Mouse (Mus musculus) ES-E14 (cell line): ENCODE results near the gene Setd1a. TPM values are rescaled to one million over a fixed set of nuclear protein-coding genes. Genes with fewer than 3 reads are reported as not detected.

Experiments used
- DNase-seq: peaks from one replicate; pipeline ENCODE4 v3.0.0-alpha.2; 2013; ENCODE audit warnings: low read depth, low spot score
- H3K27ac ChIP-seq: 2 replicates; pipeline ENCODE4 v1.5.1; 2012; ENCODE audit warnings: low read depth, mild to moderate bottlenecking, low read length, moderate library complexity, mixed read lengths; ENCODE audit not compliant: poor library complexity, insufficient read depth, severe bottlenecking
- H3K36me3 ChIP-seq: 2 replicates; pipeline ENCODE4 v1.6.1; 2012; ENCODE audit warnings: mild to moderate bottlenecking, low read length, moderate library complexity, mixed read lengths; ENCODE audit not compliant: control insufficient read depth, poor library complexity, insufficient read depth, severe bottlenecking
- H3K4me1 ChIP-seq, 2 experiments: fragments of 150-350 bp in 1 of 2; sonication (generic) in 1 of 2; 2 replicates each; pipeline ENCODE4 v1.6.1; 2012; ENCODE audit warnings: low read length in 2 of 2, mild to moderate bottlenecking in 1 of 2, mixed read lengths in 1 of 2; ENCODE audit not compliant: control insufficient read depth in 2 of 2, insufficient read depth in 2 of 2, poor library complexity in 1 of 2
- H3K4me3 ChIP-seq, 2 experiments: fragments of 150-350 bp in 1 of 2; sonication (generic) in 1 of 2; 2 replicates each; pipeline ENCODE4 v1.5.1; 2012; ENCODE audit warnings: low read length in 2 of 2, low read depth in 1 of 2, mild to moderate bottlenecking in 1 of 2, mixed read lengths in 1 of 2; ENCODE audit not compliant: insufficient read depth in 1 of 2, poor library complexity in 1 of 2, severe bottlenecking in 1 of 2
- H3K9ac ChIP-seq: 2 replicates; pipeline ENCODE4 v1.6.1; 2012; ENCODE audit warnings: low read depth, mild to moderate bottlenecking, low read length, mixed read lengths; ENCODE audit not compliant: poor library complexity, insufficient read depth, severe bottlenecking
- H3K9me3 ChIP-seq: fragments of 150-350 bp; sonication (generic); 2 replicates; pipeline ENCODE4 v1.6.1; 2012; ENCODE audit warnings: low read depth, mild to moderate bottlenecking, low read length; ENCODE audit not compliant: control insufficient read depth, insufficient read depth
- CHD2 ChIP-seq: IDR thresholded peaks from 2 replicates; pipeline ENCODE4 v1.6.1; 2014; ENCODE audit warnings: mild to moderate bottlenecking, low read depth, low read length, inconsistent platforms
- HCFC1 ChIP-seq: IDR thresholded peaks from 2 replicates; pipeline ENCODE4 v1.6.1; 2012; ENCODE audit warnings: low read length, inconsistent platforms, borderline replicate concordance; ENCODE audit not compliant: insufficient read depth
- MAFK ChIP-seq: IDR thresholded peaks from 2 replicates; pipeline ENCODE4 v1.6.1; 2014; ENCODE audit warnings: mild to moderate bottlenecking, low read depth, low read length, inconsistent platforms; ENCODE audit not compliant: insufficient read depth
- ZC3H11A ChIP-seq: IDR thresholded peaks from 2 replicates; pipeline ENCODE4 v1.6.1; 2012; ENCODE audit warnings: low read depth, mild to moderate bottlenecking, inconsistent platforms, low read length, borderline replicate concordance
- ZNF384 ChIP-seq: IDR thresholded peaks from 2 replicates; pipeline ENCODE4 v1.6.1; 2012; ENCODE audit warnings: low read depth, low read length, inconsistent platforms
- in situ Hi-C, 2 experiments: fragments of 600-800 bp; cut with MboI; formaldehyde crosslinking; loops; one replicate each; pipeline ENCODE4 v1.15.1; 2025; ENCODE audit warnings: low sequenced_read_pairs in 2 of 2, inconsistent platforms in 1 of 2; ENCODE audit not compliant: unreplicated experiment in 2 of 2
- total RNA-seq: library from RNA; depleted of rRNA; stranded (reverse); fragments of 300-350 nt; gene quantifications from 2 replicates; pipeline ENCODE4 v1.2.3, GENCODE M21; 2012

The Setd1a gene
- total RNA-seq, 1 experiment: 22.6 TPM

DNA sequence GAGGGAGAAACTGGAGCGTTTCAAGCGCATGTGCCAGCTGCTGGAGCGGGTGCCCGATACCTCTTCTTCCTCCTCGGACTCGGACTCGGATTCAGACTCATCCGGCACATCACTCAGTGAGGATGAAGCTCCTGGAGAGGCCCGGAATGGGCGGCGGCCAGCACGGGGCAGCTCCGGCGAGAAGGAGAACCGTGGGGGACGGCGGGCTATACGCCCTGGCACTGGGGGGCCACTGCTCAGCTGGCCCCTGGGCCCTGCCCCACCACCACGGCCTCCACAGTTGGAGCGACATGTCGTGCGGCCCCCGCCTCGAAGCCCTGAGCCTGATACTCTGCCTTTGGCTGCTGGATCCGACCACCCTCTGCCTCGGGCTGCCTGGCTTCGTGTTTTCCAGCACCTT is 24.4 kb upstream of the Setd1a start:
- TF ChIP-seq MAFK (no peak), CHD2 (no peak), HCFC1 (no peak)
- in situ Hi-C loops: no loop called here
- Histone ChIP-seq H3K4me1 (peaks cover 3 to 41% of the 10 kb centered on the region in 2 experiments), H3K9ac (peak overlapping the region; percentile 20), H3K36me3 (peaks cover 81% of the 10 kb centered on the region), H3K27ac (no peak overlapping the region), H3K4me3 (peak overlapping the region in 1 of 2 experiments; percentile 49; a peak in 2 of 4 replicates), H3K9me3 (no peaks in the 10 kb centered on the region)
- DNase-seq: no peak

DNA sequence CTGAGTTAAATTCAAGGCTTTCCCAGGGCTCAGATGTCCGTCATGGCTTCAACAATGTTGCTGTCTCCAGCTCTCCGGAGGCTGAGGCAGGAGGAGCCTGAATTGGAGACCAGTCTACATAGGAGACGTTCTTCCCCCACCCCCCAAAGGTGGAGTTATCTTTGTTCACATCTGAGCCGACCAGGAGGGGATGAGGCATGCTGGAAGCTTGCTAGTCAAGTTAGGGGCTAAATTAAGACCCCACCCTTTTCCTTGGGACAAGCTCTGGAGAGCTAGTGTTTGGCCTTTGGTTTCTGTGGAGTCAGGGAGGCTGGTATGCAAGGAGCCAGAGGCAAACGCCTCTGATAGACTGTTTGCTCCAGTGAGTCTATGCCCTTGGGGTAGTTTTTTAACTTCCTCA is 23.3 kb upstream of the Setd1a start:
- H3K9ac ChIP-seq: no peak overlapping the region
- no peak overlapping the region for H3K27ac ChIP-seq
- no peaks in the 10 kb centered on the region for H3K9me3 ChIP-seq
- no peak for DNase-seq
- in situ Hi-C loops: no loop called here
- H3K4me3 ChIP-seq: no peak overlapping the region
- H3K4me1 ChIP-seq: peaks cover 3 to 41% of the 10 kb centered on the region in 2 experiments
- H3K36me3 ChIP-seq: peaks cover 90% of the 10 kb centered on the region
- TF ChIP-seq CHD2 (no peak), MAFK (no peak), ZNF384 (no peak), ZC3H11A (no peak), HCFC1 (no peak)

GRCm38 (mm10) chr7:127753741-127754140 is 22.7 kb upstream of the Setd1a start:
- peaks cover 3 to 41% of the 10 kb centered on the region in 2 experiments for H3K4me1 ChIP-seq
- no peak for TF ChIP-seq MAFK
- H3K36me3 ChIP-seq: peaks cover 88% of the 10 kb centered on the region
- no peak overlapping the region for H3K4me3 ChIP-seq
- no peak overlapping the region for H3K9ac ChIP-seq
- peak overlapping the region; percentile 4; the same call in 1 of the 2 replicates for H3K27ac ChIP-seq
- H3K9me3 ChIP-seq: no peaks in the 10 kb centered on the region
- in situ Hi-C loops: no loop called here
- DNase-seq: no peak

- Histone ChIP-seq H3K4me3 (no peak overlapping the region), H3K4me1 (peaks cover 0 to 10% of the 10 kb centered on the region in 2 experiments; a peak in 2 of 4 replicates), H3K9ac (no peak overlapping the region), H3K36me3 (peaks cover 58% of the 10 kb centered on the region), H3K9me3 (no peaks in the 10 kb centered on the region), H3K27ac (no peak overlapping the region)
- TF ChIP-seq ZNF384: no peak
- DNase-seq: no peak
- in situ Hi-C loops: no loop called here
Observed at GRCm38 (mm10) chr7:127759716-127760115, 16.8 kb upstream of the Setd1a start.

DNA sequence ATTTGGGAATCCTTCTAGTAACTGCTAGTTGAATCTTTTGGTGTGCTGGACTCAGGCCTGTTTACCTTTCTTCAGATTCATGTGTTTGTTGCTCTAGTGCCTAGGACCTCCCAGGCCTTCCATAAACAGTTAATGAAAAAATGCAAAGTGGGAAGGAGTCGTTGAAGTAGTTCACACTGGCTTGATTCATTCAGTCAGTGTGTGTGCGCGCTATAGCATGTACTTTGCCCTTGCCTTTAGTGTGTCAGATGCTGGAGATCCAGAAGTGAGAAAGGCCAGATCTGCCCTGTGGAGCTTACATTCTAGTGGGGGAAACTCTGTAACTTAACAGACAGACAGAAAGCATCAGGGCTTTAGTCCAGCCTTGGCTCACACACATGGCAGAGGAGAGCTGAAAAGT is 16.0 kb upstream of the Setd1a start:
- Histone ChIP-seq H3K4me3 (no peak overlapping the region), H3K4me1 (peaks cover 0 to 7% of the 10 kb centered on the region in 2 experiments; a peak in 2 of 4 replicates), H3K9me3 (no peaks in the 10 kb centered on the region), H3K36me3 (peaks cover 53% of the 10 kb centered on the region), H3K9ac (no peak overlapping the region), H3K27ac (no peak overlapping the region)
- no peak for TF ChIP-seq ZNF384
- TF ChIP-seq HCFC1: no peak
- no peak for TF ChIP-seq CHD2
- in situ Hi-C loops: no loop called here
- DNase-seq: no peak
